Mouse (Mus musculus) midbrain, embryonic 12.5 days (tissue): ENCODE results near the gene Smap2. TPM values are rescaled to one million over a fixed set of nuclear protein-coding genes. Genes with fewer than 3 reads are reported as not detected.

Experiments used
- ATAC-seq: fragments of 200-750 bp; cut with Nextera tagmentation; 2 replicates; pipeline ENCODE4 v1.8.0; 2017; ENCODE audit warnings: low read depth, moderate TSS enrichment, moderate library complexity; ENCODE audit not compliant: low FRiP score
- H3K27ac ChIP-seq: fragments of 300-500 bp; sonication (generic); replicated peaks from 2 replicates; pipeline ENCODE4 v1.5.1; 2016; ENCODE audit warnings: mild to moderate bottlenecking
- H3K27me3 ChIP-seq: fragments of 300-500 bp; sonication (generic); 2 replicates; pipeline ENCODE4 v1.6.1; 2016; ENCODE audit warnings: mild to moderate bottlenecking
- H3K36me3 ChIP-seq: fragments of 300-500 bp; sonication (generic); 2 replicates; pipeline ENCODE4 v1.6.1; 2016
- H3K4me1 ChIP-seq: fragments of 300-500 bp; sonication (generic); 2 replicates; pipeline ENCODE4 v1.6.1; 2016
- H3K4me2 ChIP-seq: fragments of 300-500 bp; sonication (generic); replicated peaks from 2 replicates; pipeline ENCODE4 v1.6.1; 2016; ENCODE audit warnings: mild to moderate bottlenecking, moderate library complexity
- H3K4me3 ChIP-seq: fragments of 300-500 bp; sonication (generic); 2 replicates; pipeline ENCODE4 v1.5.1; 2016; ENCODE audit warnings: mild to moderate bottlenecking
- H3K9ac ChIP-seq: fragments of 300-500 bp; sonication (generic); replicated peaks from 2 replicates; pipeline ENCODE4 v1.6.1; 2016; ENCODE audit warnings: mild to moderate bottlenecking, moderate library complexity
- H3K9me3 ChIP-seq: fragments of 300-500 bp; sonication (generic); 2 replicates; pipeline ENCODE4 v1.6.1; 2016; ENCODE audit warnings: mild to moderate bottlenecking
- WGBS: fragments of 180-500 bp; shearing (Covaris S2); methylation state at CpG from one replicate; pipeline ENCODE4 v1.1.7; 2016; 5-methylcytosine and 5-hydroxymethylcytosine counted together
- polyA plus RNA-seq: library from polyadenylated mRNA; unstranded; fragments of >200 nt; fragmentation: Nextera tagmentation; extraction: Ambion mirVana; gene quantifications from 2 replicates; pipeline ENCODE4 v1.2.1, GENCODE M21; 2016

Smap2 gene
- polyA plus RNA-seq, 1 experiment from 2014 or later: 30.7 TPM

DNA sequence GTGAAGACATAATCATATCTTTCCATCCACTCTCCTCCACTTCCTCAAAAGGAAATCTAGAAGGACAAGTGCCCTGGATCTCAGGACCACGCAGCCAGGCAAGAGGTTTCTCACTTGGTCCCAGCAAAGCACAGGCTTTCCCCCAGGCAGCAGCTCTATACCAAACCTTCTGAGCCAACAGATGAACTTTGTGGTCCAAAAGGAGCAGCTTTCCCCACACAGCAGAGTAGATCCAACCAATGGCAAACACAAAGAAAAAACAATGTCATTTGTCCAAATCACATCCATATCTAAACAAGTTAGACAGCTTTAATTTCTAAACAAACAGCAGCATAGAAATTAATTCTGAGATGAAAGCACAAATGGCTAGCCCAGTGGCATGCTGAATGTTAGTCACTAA lies 15.4 kb downstream of the Smap2 start:
- WGBS: 58% methylated on average over 1 of the region's 1 CpGs
- peaks cover 41% of the 10 kb centered on the region for H3K27me3 ChIP-seq
- ATAC-seq: no peak
- no peaks in the 10 kb centered on the region for H3K36me3 ChIP-seq
- peaks cover 30% of the 10 kb centered on the region for H3K4me1 ChIP-seq
- no peak overlapping the region for H3K4me3 ChIP-seq
- no peaks in the 10 kb centered on the region for H3K9me3 ChIP-seq
- peak overlapping the region; percentile 78 for H3K27ac ChIP-seq
- H3K4me2 ChIP-seq: no peak overlapping the region
- no peak overlapping the region for H3K9ac ChIP-seq

DNA sequence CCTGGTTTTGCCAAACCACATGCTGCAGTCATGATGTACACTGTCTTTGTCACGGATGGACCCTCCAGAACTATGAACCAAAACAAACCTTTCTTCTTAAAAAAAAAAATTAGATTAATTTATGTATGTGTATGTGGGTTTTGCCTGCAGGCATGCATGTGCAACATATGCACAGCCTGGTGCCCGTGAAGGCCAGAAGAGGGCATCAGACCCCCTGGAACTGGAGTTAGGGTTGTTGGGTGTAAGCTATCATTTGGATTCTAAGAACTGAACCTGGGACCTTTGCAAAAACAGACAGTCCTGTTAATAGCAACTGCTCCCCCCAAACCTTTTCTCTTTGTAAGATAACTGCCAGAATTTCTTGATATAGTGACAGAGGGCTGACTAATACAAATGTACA lies 16.0 kb downstream of the Smap2 start:
- Histone ChIP-seq H3K4me3 (no peak overlapping the region), H3K9me3 (no peaks in the 10 kb centered on the region), H3K4me1 (peaks cover 30% of the 10 kb centered on the region), H3K36me3 (no peaks in the 10 kb centered on the region), H3K27ac (no peak overlapping the region), H3K4me2 (no peak overlapping the region), H3K9ac (no peak overlapping the region), H3K27me3 (peaks cover 45% of the 10 kb centered on the region)
- WGBS: 93% methylated on average over 2 of the region's 2 CpGs
- ATAC-seq: no peak

DNA sequence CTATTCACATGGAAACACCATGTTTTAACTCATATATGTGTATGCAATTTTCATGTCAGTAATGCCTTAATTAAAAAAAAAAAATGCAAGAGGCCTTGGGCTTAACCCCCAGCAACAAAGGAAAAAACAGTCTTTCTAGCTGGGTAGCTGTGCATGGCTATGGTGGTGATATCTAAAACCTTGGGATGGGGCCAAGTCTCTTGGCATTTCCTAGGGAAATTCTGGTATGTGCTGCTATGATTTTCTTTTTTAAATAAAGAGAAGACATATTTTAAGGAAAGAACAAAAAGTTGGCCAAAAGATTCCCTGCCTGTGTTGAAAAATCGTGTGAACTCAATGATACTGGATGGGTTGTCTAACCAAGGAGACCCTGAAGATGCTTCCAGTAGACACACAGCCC lies 21.1 kb downstream of the Smap2 start:
- no peaks in the 10 kb centered on the region for H3K36me3 ChIP-seq
- ATAC-seq: no peak
- 76% methylated on average over 1 of the region's 1 CpGs for WGBS
- H3K4me2 ChIP-seq: no peak overlapping the region
- no peak overlapping the region for H3K9ac ChIP-seq
- H3K9me3 ChIP-seq: no peaks in the 10 kb centered on the region
- H3K27ac ChIP-seq: no peak overlapping the region
- H3K4me1 ChIP-seq: peaks cover 8% of the 10 kb centered on the region
- no peak overlapping the region for H3K4me3 ChIP-seq
- H3K27me3 ChIP-seq: peaks cover 61% of the 10 kb centered on the region

DNA sequence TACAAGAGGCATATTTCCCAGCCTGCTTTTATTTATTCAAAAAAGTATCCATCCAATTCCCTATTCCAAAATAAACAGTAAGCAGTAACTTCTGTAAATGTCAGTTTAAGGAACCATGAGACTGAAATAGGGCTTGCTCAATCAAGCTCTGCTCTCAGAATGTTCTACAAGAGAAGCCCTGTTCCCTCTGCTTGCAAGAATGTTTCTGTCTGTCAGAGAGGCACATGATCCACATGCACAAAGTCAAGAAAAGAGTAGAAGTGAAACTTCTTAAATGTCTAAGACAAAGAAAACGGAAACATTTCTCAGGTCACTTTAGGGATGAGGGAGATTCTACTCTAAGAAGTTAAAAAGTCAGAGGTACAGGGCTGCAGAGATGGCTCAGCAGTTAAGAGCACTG lies 24.0 kb downstream of the Smap2 start:
- Histone ChIP-seq H3K27ac (no peak overlapping the region), H3K27me3 (peaks cover 72% of the 10 kb centered on the region), H3K4me3 (no peak overlapping the region), H3K4me2 (no peak overlapping the region), H3K9ac (no peak overlapping the region), H3K9me3 (0 out of 2 replicates have a peak, but pooled peaks cover 2% of the 10 kb centered on the region), H3K4me1 (peaks cover 8% of the 10 kb centered on the region), H3K36me3 (peaks cover 4% of the 10 kb centered on the region; the same call in 1 of the 2 replicates)
- WGBS: 86% methylated on average over 1 of the region's 1 CpGs
- no peak for ATAC-seq

DNA sequence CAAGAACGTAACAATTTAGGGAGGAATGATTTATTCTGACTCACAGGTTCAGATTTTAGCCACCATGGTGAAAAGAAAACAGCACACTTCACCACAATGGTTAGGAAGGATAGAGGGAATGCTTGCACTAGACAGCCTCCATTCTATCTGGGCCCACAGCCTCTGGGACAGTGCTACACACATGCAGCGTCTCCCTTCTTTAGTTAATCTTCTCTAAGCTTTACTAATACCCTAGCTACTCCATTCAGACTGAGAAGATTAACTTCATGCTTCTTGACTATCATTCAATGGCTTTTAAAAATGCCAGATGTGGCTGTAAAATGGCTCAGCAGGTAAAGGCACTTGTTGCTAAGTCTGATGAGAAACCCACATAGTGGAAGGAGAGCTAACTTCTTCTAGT lies 24.8 kb downstream of the Smap2 start:
- H3K27me3 ChIP-seq: peaks cover 72% of the 10 kb centered on the region
- no peak overlapping the region for H3K27ac ChIP-seq
- H3K9me3 ChIP-seq: 0 out of 2 replicates have a peak, but pooled peaks cover 2% of the 10 kb centered on the region
- no peak for ATAC-seq
- H3K4me2 ChIP-seq: no peak overlapping the region
- WGBS: 28% methylated on average over 2 of the region's 2 CpGs
- peaks cover 8% of the 10 kb centered on the region for H3K4me1 ChIP-seq
- H3K36me3 ChIP-seq: peaks cover 4% of the 10 kb centered on the region; the same call in 1 of the 2 replicates
- H3K4me3 ChIP-seq: no peak overlapping the region
- no peak overlapping the region for H3K9ac ChIP-seq

DNA sequence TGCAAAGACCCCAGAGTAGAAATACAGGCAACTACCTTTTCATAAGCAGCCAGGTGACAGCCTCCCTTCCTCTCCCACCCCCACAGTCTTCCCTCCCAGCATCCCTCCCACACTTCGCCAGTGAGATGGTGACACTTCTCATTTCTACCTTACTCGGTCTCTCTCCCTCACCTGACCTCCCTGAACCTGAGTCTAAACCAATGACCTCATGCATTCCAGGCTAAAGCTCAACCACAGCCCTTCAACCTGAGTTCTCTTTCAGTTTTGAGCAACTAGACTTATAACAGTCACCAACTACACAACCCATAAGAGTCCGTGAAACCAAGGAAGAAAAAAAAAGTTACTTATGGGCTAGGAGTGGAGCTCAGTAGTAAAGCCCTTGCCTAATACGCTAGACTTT lies 29.7 kb downstream of the Smap2 start:
- ATAC-seq: no peak
- WGBS: 85% methylated on average over 4 of the region's 4 CpGs
- H3K27me3 ChIP-seq: peaks cover 36% of the 10 kb centered on the region

DNA sequence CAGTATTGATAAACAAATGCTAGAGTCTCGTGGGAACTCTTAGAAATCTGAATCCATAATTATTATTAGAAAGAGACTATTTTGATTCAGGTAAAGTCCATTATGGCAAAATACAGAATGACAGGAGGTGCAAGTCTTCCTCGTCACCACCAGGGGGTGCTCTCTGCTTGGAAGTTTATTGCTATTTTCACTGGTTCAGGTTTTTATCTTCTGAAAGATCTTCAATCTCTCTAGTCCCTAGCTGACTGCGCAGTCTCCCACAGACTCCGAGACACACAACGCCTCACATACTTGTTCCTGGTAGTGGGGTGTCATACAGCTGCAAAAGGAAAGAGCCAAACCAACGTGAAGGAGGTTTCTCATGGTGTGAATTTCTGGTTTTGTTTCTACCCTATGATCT lies 30.6 kb downstream of the Smap2 start:
- Histone ChIP-seq H3K4me1 (no peaks in the 10 kb centered on the region), H3K36me3 (peaks cover 16% of the 10 kb centered on the region), H3K4me3 (no peak overlapping the region), H3K4me2 (no peak overlapping the region), H3K9me3 (0 out of 2 replicates have a peak, but pooled peaks cover 2% of the 10 kb centered on the region), H3K9ac (no peak overlapping the region), H3K27ac (no peak overlapping the region), H3K27me3 (peaks cover 36% of the 10 kb centered on the region)
- ATAC-seq: no peak
- WGBS: 33% methylated on average over 6 of the region's 6 CpGs

More for the DNA sequence above, 29.7 kb downstream of the Smap2 start:
- Histone ChIP-seq H3K9me3 (0 out of 2 replicates have a peak, but pooled peaks cover 2% of the 10 kb centered on the region), H3K4me1 (peaks cover 6% of the 10 kb centered on the region), H3K36me3 (peaks cover 9% of the 10 kb centered on the region), H3K9ac (no peak overlapping the region), H3K4me2 (no peak overlapping the region), H3K4me3 (no peak overlapping the region), H3K27ac (no peak overlapping the region)

DNA sequence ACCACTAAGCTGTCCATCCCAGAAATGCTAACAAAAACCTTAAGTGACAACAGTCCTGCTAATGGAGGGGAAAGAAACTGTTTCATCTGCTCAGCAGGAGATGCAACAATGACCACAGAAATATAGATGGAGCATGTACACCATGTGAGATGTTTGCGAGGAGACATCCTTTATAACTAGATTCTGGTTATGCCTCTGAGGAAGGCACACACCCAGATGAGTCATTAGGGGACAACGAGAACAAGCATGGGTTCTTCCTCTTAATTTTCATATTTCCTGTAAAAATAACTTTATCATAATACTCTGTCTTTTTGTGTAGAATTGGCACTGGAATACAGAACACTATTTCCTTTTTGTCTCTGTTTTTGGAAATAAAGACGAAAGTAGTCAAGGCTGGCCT lies 38.8 kb downstream of the Smap2 start:
- Histone ChIP-seq H3K36me3 (peaks cover 42% of the 10 kb centered on the region), H3K27me3 (no peaks in the 10 kb centered on the region), H3K9ac (no peak overlapping the region), H3K4me2 (no peak overlapping the region), H3K9me3 (no peaks in the 10 kb centered on the region), H3K4me1 (no peaks in the 10 kb centered on the region), H3K27ac (no peak overlapping the region), H3K4me3 (no peak overlapping the region)
- 91% methylated on average over 3 of the region's 3 CpGs for WGBS
- ATAC-seq: no peak

DNA sequence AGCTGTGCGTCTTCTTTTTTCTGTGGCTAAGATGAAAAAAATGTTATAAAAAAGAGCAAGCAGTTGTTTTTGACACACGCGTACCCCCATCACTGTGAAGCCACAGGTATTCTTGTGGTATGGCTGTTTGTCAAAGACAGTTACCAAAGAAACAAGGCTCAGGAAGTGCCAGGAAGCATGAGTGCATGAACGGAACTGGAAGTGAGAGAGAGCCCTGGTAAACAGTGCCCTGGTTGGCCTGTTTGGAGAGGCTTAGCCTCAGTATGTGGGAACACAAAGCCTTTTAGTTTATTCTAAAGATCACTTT lies 41.7 kb downstream of the Smap2 start:
- WGBS: 91% methylated on average over 4 of the region's 4 CpGs
- Histone ChIP-seq H3K9me3 (no peaks in the 10 kb centered on the region), H3K36me3 (peaks cover 52% of the 10 kb centered on the region), H3K4me3 (no peak overlapping the region), H3K4me1 (no peaks in the 10 kb centered on the region), H3K4me2 (no peak overlapping the region), H3K9ac (no peak overlapping the region), H3K27me3 (no peaks in the 10 kb centered on the region), H3K27ac (no peak overlapping the region)
- no peak for ATAC-seq

DNA sequence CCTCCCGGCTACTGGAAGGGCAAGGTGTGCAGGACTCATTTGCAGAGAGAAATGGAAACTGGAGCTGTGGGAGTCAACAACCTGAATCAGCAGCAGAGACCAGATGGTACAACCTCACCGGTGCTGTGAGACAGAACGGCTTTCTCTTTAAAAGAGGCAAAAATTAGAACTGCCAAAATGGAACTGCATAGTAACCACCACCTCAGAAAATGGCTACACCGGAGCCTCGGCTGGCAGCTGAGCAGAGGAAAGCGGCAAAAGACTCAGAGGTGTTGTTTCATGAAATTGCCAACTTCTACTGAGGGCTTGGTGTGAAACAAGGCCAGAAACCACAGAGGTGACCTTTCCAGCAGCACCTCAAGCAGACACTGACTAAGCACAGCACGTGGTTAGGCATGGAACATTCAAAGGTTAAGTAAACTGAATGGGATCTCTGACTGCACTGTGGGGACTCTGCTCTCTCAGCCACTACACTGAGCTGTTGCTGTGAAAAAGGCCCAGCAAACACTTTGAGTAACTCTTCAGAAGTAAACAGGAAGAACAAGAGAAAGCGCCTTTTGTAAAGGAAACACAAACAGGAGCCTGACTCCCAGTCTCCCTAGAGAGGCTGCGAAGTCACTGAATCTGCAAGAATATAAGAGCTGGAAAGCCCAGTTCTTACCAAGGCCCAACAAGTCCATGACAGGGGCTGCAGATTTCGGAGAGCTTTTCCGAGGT lies 42.2 kb downstream of the Smap2 start:
- Histone ChIP-seq H3K4me2 (no peak overlapping the region), H3K9me3 (no peaks in the 10 kb centered on the region), H3K4me1 (no peaks in the 10 kb centered on the region), H3K9ac (no peak overlapping the region), H3K27me3 (no peaks in the 10 kb centered on the region), H3K36me3 (peaks cover 50% of the 10 kb centered on the region), H3K27ac (no peak overlapping the region), H3K4me3 (no peak overlapping the region)
- WGBS: 84% methylated on average over 11 of the region's 11 CpGs
- ATAC-seq: no peak

DNA sequence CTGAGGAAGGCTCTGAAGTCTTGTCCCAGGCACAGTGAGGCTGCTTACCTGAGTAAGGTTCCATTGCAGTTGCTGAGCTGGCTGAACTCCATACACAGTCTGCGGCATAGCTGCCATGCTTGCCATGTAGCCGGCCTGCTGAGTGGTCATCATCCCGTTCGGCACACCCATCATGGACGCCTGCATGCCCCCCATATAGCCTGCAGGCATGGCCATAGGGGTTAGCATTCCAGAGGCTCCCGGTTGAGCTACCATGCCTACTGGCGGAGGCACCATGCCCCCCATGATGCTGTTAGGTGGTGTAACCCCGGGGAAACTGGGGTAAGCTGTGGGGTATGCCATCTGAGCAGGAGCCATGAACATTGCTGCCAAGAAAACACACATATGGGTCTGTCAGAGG lies 45.2 kb downstream of the Smap2 start:
- Histone ChIP-seq H3K27ac (no peak overlapping the region), H3K4me1 (no peaks in the 10 kb centered on the region), H3K9me3 (no peaks in the 10 kb centered on the region), H3K4me3 (no peak overlapping the region), H3K9ac (no peak overlapping the region), H3K4me2 (no peak overlapping the region), H3K36me3 (peaks cover 66% of the 10 kb centered on the region), H3K27me3 (no peaks in the 10 kb centered on the region)
- 90% methylated on average over 8 of the region's 8 CpGs for WGBS
- ATAC-seq: no peak

DNA sequence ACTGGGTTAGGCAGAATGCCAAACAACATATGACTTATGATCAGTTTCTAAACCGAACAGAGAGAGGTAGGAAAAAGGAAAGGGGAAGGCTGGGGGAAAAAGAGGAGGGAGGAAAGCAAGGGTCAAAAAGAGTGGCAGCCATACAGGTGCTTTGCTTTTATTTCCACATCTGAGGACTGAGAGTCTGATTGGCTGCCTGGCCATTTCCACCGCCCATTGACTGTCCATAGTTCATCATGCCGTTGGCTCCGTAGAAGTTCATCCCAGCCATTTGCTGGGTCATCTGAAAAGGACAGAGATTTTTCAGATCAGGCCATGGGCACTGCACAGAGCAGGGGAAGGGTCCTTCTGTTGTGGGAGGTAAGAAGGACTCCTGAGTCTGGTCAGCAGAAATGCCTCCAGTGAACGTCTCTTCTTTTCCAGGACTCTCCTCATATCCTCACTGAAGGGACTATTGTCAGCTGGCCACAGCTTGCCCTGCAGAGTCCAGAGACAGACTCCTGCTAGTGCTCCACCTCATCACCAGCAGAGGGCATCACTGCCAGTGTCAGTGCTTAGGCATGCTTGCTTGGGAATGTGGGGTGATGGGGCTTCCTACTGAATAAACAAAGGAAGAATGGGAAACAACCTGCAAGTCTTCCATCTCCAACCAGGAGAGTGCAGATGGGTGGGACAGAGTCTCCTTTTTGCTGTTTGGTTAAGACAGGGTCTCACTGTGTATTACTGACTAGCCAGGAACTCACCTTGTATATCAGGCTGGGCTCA lies 47.5 kb downstream of the Smap2 start:
- H3K36me3 ChIP-seq: peaks cover 56% of the 10 kb centered on the region
- no peaks in the 10 kb centered on the region for H3K9me3 ChIP-seq
- ATAC-seq: no peak

More for the DNA sequence above, 47.5 kb downstream of the Smap2 start:
- H3K4me3 ChIP-seq: no peak overlapping the region
- no peaks in the 10 kb centered on the region for H3K4me1 ChIP-seq
- H3K4me2 ChIP-seq: no peak overlapping the region
- no peak overlapping the region for H3K9ac ChIP-seq
- no peak overlapping the region for H3K27ac ChIP-seq
- H3K27me3 ChIP-seq: no peaks in the 10 kb centered on the region
- 82% methylated on average over 5 of the region's 5 CpGs for WGBS
